Mouse (Mus musculus): ENCODE data around the gene Tctex1d4.

The Tctex1d4 gene

DNA sequence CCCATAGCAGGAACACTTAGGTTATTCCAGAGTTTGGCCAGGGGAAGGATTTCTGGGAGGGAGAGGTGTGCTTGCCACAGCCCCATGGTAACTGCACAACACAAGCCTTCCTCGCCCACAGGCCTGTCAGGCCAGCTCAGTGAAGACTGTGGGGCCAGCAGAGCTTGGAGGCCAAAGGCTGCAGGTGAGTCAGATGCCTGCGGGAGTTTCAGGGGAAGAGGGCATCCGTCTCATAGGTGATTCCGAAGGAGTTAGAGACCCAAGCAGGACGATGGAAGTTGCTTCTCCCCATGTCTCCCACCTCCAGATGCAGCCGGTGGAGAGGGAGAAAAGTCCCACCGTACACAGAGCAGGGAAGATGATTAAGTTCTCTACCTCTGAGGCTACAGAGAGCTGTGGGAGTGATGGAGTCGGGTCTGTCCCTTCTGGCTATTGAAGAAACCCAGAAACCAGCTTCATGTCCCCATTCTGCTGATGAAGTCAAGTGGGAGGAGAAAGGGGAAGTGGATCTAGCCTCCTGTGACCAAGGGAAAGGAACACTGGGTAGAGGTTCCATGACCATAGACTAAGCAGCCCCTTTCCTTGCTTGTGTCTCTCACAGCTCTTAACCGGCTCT lies at the start of gene Tctex1d4:
Tctex1d4 (plus strand) TSS at position 120 of the 616 bp plus-strand sequence.
- no peak for DNase-seq (ENCODE audit: low spot score)

DNA sequence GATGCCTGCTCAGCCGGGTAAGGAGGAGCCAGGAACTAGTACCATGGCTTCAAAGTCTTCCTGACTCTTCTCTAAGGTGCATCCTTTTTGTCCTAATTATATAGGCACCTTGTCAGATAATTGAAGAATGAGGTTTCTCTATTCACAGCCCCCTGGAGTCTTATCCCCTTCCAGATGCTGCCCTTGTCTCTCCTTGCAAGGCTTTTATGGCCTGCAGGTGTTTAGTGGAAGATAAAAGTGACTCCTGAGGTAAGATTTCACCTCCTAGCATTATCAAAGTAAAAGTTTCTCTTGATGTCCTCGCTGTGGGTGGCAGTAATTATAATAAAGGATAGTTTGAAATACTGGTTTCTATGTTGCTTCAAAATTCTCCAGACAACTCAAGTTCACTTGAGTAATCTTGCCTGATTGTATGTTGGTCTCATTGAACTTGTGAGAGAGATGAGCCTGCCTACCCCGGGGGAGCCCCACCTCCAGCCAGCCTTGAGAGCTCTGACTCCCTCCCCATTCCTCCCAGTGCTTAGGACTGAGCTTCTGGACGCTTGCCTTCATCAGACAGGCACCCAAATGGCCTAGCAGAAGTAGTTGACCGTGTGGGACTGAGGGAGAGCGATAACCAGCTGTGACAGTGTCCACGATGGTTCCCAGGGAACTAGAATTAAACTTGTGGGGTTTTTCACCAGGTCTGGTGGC lies 38.5 kb upstream of the Tctex1d4 start:
- DNase-seq (ENCODE audit: low spot score), result no peak

GRCm38 (mm10) chr4:117090586-117090985 lies 36.0 kb upstream of the Tctex1d4 start:
- no peak for DNase-seq (ENCODE audit: low spot score)

GRCm38 (mm10) chr4:117094626-117095361 lies 31.8 kb upstream of the Tctex1d4 start:
- DNase-seq (ENCODE audit: low spot score), result no peak

GRCm38 (mm10) chr4:117095551-117096452 lies 30.8 kb upstream of the Tctex1d4 start, which contains the start of gene Ptch2:
Gene Ptch2 (plus strand): TSS chr4:117096075.
- DNase-seq (ENCODE audit: low spot score), result peak; percentile 88

DNA sequence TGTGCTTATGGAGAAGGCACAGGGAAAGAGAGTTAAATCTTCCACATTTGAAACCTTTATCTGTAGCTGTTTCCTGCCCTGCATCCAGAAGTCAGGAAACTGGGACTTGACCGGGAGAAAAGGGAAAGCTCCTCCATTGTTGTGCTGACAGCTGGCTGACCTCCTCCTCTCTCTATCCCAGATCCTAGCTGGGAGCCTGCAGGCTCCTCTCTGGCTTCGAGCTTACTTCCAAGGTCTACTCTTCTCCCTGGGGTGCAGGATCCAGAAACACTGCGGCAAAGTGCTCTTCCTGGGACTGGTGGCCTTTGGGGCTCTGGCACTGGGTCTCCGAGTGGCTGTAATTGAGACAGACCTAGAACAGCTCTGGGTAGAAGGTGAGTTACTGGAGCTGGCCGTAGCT lies 29.9 kb upstream of the Tctex1d4 start:
- DNase-seq (ENCODE audit: low spot score), result peak; percentile 29

DNA sequence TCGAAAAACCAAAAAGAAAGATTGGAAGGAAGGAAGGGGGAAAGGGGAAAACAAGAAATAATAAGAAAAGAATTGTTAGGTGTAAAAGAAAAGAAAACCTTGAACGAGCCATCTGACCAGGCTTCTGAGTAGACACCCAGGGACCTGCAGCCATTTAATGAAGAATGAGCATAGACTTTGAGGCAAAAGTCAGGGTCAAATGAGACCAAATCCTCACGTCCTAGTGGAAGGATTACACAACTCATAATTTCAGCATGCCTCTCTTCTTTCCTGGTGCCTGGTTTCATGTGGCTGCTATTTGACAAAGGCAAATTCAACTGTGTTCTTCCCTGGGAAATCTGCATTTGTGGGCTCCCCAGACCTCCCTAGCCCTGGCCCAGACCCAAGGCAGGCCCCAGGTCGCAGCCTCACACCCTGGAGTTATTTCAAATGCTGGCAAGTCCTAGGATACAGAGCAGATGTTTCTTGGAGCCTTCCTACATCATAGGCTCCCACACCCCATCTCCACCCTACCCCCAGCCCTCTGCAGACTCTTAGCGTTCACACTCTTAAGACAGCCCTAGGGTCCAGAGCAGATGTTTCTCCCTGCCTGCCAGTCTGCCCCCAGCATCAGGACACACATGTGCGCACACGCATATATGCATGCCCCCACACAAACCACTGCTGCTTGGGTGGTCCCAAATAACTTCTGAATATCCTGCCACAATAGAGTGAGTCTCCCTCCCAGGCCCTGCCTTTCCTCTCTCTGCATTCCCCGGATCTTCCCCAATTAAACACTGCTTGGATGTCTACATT lies 28.4 kb upstream of the Tctex1d4 start:
- DNase-seq (ENCODE audit: low spot score), result peak; percentile 46

GRCm38 (mm10) chr4:117098764-117099036 lies 27.9 kb upstream of the Tctex1d4 start:
- DNase-seq (ENCODE audit: low spot score), result no peak

GRCm38 (mm10) chr4:117100036-117100435 lies 26.6 kb upstream of the Tctex1d4 start:
- no peak for DNase-seq (ENCODE audit: low spot score)

- DNase-seq (ENCODE audit: low spot score), result peak; percentile 58
These were observed 25.4 kb upstream of the Tctex1d4 start for GRCm38 (mm10) chr4:117101218-117101617.

GRCm38 (mm10) chr4:117104672-117105071 lies 21.9 kb upstream of the Tctex1d4 start:
- no peak for DNase-seq (ENCODE audit: low spot score)

DNA sequence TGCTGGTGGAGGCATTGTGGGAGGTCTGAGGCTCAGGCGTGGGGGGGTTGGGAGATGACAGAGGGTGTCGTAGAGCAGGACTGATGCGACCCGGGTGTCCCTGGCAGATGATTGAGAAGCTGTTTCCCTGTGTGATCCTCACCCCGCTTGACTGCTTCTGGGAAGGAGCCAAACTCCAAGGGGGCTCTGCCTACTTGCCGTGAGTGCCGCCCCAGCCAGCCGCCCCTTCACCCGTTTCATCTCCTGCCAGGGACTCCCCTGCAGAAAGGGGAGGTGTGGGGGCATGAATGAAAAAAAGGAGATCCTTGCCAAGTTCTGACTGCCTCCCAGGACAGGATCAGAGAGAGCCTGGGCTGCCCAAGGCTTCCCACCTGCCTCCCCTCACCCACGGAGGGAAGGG lies 21.5 kb upstream of the Tctex1d4 start:
- DNase-seq (ENCODE audit: low spot score), result no peak

GRCm38 (mm10) chr4:117107813-117108523 lies 18.6 kb upstream of the Tctex1d4 start:
- no peak for DNase-seq (ENCODE audit: low spot score)

DNA sequence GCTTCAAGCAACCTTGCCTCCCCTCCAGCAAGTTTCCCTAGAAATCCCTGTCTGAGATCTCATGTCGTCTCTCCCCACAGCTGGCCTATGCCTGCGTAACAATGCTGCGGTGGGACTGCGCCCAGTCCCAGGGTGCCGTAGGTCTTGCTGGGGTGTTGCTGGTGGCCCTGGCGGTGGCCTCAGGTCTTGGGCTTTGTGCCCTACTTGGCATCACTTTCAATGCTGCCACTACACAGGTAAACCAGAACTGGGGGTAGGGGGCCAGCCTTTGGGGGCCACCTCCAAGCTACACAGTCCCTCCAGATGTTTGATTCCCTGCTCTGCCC lies 18.1 kb upstream of the Tctex1d4 start:
- DNase-seq (ENCODE audit: low spot score), result no peak

DNA sequence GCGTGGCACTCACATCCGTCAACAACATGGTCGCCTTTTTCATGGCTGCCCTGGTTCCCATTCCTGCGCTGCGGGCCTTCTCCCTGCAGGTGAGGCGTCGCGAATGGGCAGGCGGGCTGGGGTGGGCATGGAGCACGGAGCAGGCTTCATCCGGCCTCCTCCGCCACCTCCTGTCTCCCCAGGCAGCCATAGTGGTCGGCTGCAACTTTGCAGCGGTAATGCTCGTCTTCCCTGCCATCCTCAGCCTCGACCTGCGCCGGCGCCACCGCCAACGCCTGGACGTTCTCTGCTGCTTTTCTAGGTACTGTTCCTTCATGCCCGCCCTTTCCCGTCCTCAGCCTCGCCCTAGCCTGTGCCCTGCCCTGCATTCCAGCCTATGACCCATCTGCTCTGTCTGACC lies 17.3 kb upstream of the Tctex1d4 start:
- DNase-seq (ENCODE audit: low spot score), result no peak

DNA sequence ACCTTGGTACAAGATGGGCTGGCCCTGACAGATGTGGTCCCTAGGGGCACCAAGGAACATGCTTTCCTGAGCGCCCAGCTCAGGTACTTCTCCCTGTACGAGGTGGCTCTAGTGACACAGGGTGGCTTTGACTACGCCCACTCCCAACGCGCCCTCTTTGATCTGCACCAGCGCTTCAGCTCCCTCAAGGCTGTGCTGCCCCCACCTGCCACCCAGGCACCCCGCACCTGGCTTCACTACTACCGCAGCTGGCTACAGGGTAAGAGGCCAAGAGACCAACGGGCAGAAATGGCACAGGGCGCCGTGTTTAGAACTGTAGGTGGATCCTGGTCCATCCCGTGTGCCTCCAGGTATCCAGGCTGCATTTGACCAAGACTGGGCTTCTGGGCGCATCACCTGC lies 16.3 kb upstream of the Tctex1d4 start:
- DNase-seq (ENCODE audit: low spot score), result no peak

DNA sequence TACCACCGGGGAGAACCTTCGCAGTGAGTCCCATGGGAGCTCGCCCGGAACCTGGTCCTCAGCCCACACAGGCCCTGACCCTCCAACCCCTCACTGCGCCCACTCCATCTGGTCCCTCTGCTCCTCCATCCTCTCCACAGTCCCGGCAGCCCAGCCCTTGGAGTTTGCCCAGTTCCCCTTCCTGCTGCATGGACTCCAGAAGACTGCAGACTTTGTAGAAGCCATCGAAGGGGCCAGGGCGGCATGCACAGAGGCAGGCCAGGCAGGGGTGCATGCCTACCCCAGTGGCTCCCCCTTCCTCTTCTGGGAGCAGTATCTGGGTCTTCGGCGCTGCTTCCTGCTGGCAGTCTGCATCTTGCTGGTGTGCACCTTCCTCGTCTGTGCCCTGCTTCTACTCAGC lies 15.6 kb upstream of the Tctex1d4 start:
- no peak for DNase-seq (ENCODE audit: low spot score)

DNA sequence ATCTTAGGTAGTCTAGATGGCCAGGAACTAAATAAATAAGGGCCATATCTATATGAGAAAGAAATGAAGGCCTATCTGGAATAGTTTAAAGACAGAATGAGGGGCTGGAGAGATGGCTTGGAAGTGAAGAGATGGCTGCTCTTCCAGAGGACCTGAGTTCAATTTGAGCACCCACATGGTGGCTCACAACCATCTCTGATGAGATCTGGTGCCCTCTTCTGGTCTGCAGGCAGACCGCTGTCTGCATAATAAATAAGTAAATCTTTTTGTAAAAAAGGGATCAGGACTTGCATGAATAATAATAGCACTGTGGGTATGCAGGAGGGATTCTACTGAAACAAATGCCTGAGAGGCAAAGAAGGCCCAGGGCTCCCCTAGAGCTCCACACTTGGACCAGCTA lies 13.4 kb upstream of the Tctex1d4 start:
- DNase-seq (ENCODE audit: low spot score), result no peak

- DNase-seq (ENCODE audit: low spot score), result no peak
These were observed 11.0 kb upstream of the Tctex1d4 start for GRCm38 (mm10) chr4:117115592-117115991.

- DNase-seq (ENCODE audit: low spot score), result no peak
These were observed 8.7 kb upstream of the Tctex1d4 start for GRCm38 (mm10) chr4:117117931-117118330.

GRCm38 (mm10) chr4:117119636-117120035 lies 7.0 kb upstream of the Tctex1d4 start:
- no peak for DNase-seq (ENCODE audit: low spot score)
